In genomic region chr11:51442006-51442405, GRCm38 (mm10) we compare ENCODE assay signal across 19 mouse cellular contexts.
DNase-seq lines count a peak whose midpoint lies in the region; ATAC-seq and TF ChIP-seq lines count a peak whose summit lies in the region.
"Had no signal": no experiment of that assay in that cellular context is flagged by ENCODE, and none has a peak within 500 bp of the region (broad histone marks: within the 10 kb centered on the region; RNA-seq: fewer than 3 reads in every experiment).

No protein-coding gene starts in this region.

- H3K9ac ChIP-seq in kidney, embryonic 15.5 days = no peak overlapping the region
- H3K9ac ChIP-seq in liver, embryonic 12.5 days = no peak overlapping the region
- no peak overlapping the region for H3K9ac ChIP-seq in liver, postnatal 0 days (replicated peaks)
- H3K9ac ChIP-seq: embryonic facial prominence, embryonic 12.5 days; forebrain, embryonic 15.5 days; heart, embryonic 15.5 days had no signal

- H3K4me3 ChIP-seq in kidney, embryonic 15.5 days (replicated peaks) = no peak overlapping the region
- H3K4me3 ChIP-seq in liver, embryonic 12.5 days = no peak overlapping the region
- no peak overlapping the region for H3K4me3 ChIP-seq in liver, postnatal 0 days (ENCODE audit: low read depth, low read length)
- H3K4me3 ChIP-seq: embryonic facial prominence, embryonic 12.5 days; forebrain, embryonic 15.5 days; heart, adult 2 months; heart, embryonic 15.5 days had no signal

- ATAC-seq in kidney, embryonic 15.5 days (replicated peaks; ENCODE audit: low FRiP score) = no peak
- no peak for ATAC-seq in liver, embryonic 12.5 days
- no peak for ATAC-seq in liver, postnatal 0 days
- ATAC-seq in megakaryocyte progenitor cell, adult 5-6 weeks (replicated peaks; ENCODE audit: poor library complexity) = no peak
- ATAC-seq: activated CD4-positive, CD25-positive, alpha-beta regulatory T cell, adult 4 months; forebrain, embryonic 15.5 days; Patski had no signal

- 94% methylated on average over 7 of the region's 7 CpGs for WGBS in kidney, embryonic 15.5 days
- 94% methylated on average over 7 of the region's 7 CpGs for WGBS in liver, embryonic 12.5 days (ENCODE audit: insufficient replicate concordance)
- 92% methylated on average over 7 of the region's 7 CpGs for whole genome bisulfite sequencing in liver, postnatal 0 days (ENCODE audit: insufficient replicate concordance)

- no peak for TF ChIP-seq CTCF in liver, postnatal 0 days (IDR thresholded peaks at IDR 0.05; ENCODE audit: low read depth)

- H3K9me3 ChIP-seq in kidney, embryonic 15.5 days (replicated peaks) = 0 out of 2 replicates have a peak, but pooled peaks cover 6% of the 10 kb centered on the region
- H3K9me3 ChIP-seq in liver, embryonic 12.5 days (replicated peaks) = peaks cover 9% of the 10 kb centered on the region
- no peaks in the 10 kb centered on the region for H3K9me3 ChIP-seq in liver, postnatal 0 days (ENCODE audit: low read length)
- H3K9me3 ChIP-seq: forebrain, embryonic 15.5 days; heart, embryonic 15.5 days had no signal

- no peaks in the 10 kb centered on the region for H3K27me3 ChIP-seq in kidney, embryonic 15.5 days
- H3K27me3 ChIP-seq in liver, embryonic 12.5 days (replicated peaks) = no peaks in the 10 kb centered on the region
- no peaks in the 10 kb centered on the region for H3K27me3 ChIP-seq in liver, postnatal 0 days (ENCODE audit: insufficient read depth, low read length)
- H3K27me3 ChIP-seq: embryonic facial prominence, embryonic 12.5 days; forebrain, embryonic 15.5 days; Patski had no signal

- H3K4me1 ChIP-seq in kidney, embryonic 15.5 days = no peaks in the 10 kb centered on the region
- peaks cover 47% of the 10 kb centered on the region for H3K4me1 ChIP-seq in liver, embryonic 12.5 days
- no peaks in the 10 kb centered on the region for H3K4me1 ChIP-seq in liver, postnatal 0 days (ENCODE audit: insufficient read depth)
- H3K4me1 ChIP-seq: heart, embryonic 15.5 days had no signal

- no peak overlapping the region for H3K27ac ChIP-seq in kidney, embryonic 15.5 days
- H3K27ac ChIP-seq in liver, embryonic 12.5 days = peak overlapping the region; percentile 89
- H3K27ac ChIP-seq in liver, postnatal 0 days (ENCODE audit: low read depth) = no peak overlapping the region
- H3K27ac ChIP-seq: embryonic facial prominence, embryonic 12.5 days; forebrain, embryonic 15.5 days; heart, adult 2 months; heart, embryonic 15.5 days had no signal

- no peak overlapping the region for H3K4me2 ChIP-seq in kidney, embryonic 15.5 days
- H3K4me2 ChIP-seq in liver, embryonic 12.5 days = no peak overlapping the region
- no peak overlapping the region for H3K4me2 ChIP-seq in liver, postnatal 0 days (ENCODE audit: low read depth, low read length)
- H3K4me2 ChIP-seq: embryonic facial prominence, embryonic 12.5 days; forebrain, embryonic 15.5 days; heart, embryonic 11.5 days; heart, embryonic 15.5 days had no signal

- no peak for TF ChIP-seq EP300 in liver, postnatal 0 days (IDR thresholded peaks at IDR 0.05; ENCODE audit: low read depth)

- DNase-seq in kidney, adult 18-20 months = peak; percentile 21
- no peak for DNase-seq in liver, postnatal 0 days
- peak; percentile 21 to 57 for DNase-seq in kidney, postnatal 25 days
- DNase-seq: adrenal gland, postnatal 14 days; cerebellum, adult 11-12 months; cerebellum, adult 9-10 months; cerebellum, postnatal 25 days; gastrocnemius, postnatal 10 days; heart, adult 2 months; heart, postnatal 14 days had no signal

- no peaks in the 10 kb centered on the region for H3K36me3 ChIP-seq in kidney, embryonic 15.5 days
- no peaks in the 10 kb centered on the region for H3K36me3 ChIP-seq in liver, embryonic 12.5 days
- H3K36me3 ChIP-seq in liver, postnatal 0 days (replicated peaks; ENCODE audit: insufficient read depth, low read length) = no peaks in the 10 kb centered on the region
- H3K36me3 ChIP-seq: embryonic facial prominence, embryonic 12.5 days; forebrain, embryonic 15.5 days; heart, embryonic 15.5 days had no signal
